Mouse (Mus musculus): ENCODE results near the gene Rpgrip1l. TPM values are rescaled to one million over a fixed set of nuclear protein-coding genes. Genes with fewer than 3 reads are reported as not detected.

The Rpgrip1l gene
- polyA plus RNA-seq, 1 experiment: 0.03 TPM

DNA sequence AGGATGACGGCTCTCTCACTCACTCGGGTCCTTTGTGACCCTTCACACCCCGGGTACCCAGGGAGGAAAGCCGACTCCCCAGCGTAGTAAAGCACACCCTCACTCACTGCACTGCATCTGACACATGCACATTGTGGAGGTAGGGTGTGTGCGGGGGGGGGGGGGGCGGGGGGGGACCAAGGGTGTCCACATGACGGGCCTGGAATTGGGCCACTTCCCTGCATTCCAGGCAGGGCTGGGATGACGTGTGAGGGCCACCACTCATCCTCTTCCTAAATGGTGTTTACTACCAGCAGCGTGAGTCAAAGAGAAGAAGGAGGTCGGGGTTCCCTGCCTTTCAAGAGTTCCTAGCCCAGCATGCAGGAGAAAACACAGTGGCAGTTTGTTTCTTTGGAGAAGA lies 124.9 kb downstream of the Rpgrip1l start:
- H3K9me3 ChIP-seq (ENCODE audit: control insufficient read depth, low read length): no peaks in the 10 kb centered on the region

DNA sequence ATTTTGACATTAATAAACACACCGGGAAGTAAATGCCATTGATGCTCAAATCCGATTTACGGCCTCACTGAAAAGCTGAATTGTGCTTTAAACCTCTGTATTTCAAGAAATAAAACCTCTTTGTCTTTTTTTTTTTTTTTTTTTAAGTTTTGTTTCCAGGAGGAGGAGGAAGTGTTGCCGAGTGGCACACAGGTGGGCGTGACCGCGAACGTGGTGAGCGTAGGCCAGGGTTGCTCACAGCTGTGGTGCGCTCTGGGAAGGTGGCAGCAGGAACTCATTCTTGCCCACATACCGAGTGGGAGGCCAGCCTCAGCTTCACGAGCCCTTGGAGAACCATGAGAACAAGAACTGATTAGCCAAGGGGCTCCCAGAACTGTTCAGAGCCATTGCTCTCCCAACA lies 126.7 kb downstream of the Rpgrip1l start:
- H3K4me1 ChIP-seq (ENCODE audit: control insufficient read depth): no peaks in the 10 kb centered on the region
- no peak for TF ChIP-seq TAL1 (IDR thresholded peaks at IDR 0.05; ENCODE audit: low read length)
- no peak for TF ChIP-seq GATA1 (IDR thresholded peaks at IDR 0.05; ENCODE audit: low read length)
- peaks cover 7% of the 10 kb centered on the region for H3K27me3 ChIP-seq (ENCODE audit: control insufficient read depth)
- H3K36me3 ChIP-seq (ENCODE audit: control insufficient read depth): no peaks in the 10 kb centered on the region
- H3K4me3 ChIP-seq (replicated peaks): no peak overlapping the region
- H3K9me3 ChIP-seq (ENCODE audit: control insufficient read depth, low read length): no peaks in the 10 kb centered on the region

More for the DNA sequence above, 124.9 kb downstream of the Rpgrip1l start:
- Histone ChIP-seq H3K4me3 (replicated peaks) (no peak overlapping the region), H3K4me1 (ENCODE audit: control insufficient read depth) (no peaks in the 10 kb centered on the region), H3K36me3 (ENCODE audit: control insufficient read depth) (no peaks in the 10 kb centered on the region), H3K27me3 (ENCODE audit: control insufficient read depth) (peaks cover 7% of the 10 kb centered on the region)
- TF ChIP-seq TAL1 (IDR thresholded peaks at IDR 0.05; ENCODE audit: low read length) (no peak), GATA1 (IDR thresholded peaks at IDR 0.05; ENCODE audit: low read length) (no peak)

DNA sequence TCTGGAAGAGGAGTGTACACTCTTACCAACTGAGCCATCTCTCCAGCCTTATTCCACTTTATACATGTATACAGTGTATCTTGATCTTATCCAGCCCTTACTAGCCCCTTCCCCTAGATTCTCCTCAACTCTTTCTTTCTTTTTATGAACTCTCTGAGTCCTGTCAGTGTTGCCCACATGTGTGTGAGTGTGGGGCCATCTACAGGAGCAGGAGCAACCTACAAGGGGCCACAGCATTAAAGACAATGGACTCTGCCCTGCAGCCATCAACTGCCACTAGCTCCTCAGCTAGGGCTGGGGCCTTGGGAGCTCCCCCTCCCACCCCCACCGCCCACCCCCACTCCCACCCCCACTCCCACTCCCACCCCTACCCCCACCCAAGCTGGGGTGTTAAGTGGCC lies 135.4 kb downstream of the Rpgrip1l start:
- no peaks in the 10 kb centered on the region for H3K9me3 ChIP-seq (ENCODE audit: control insufficient read depth, low read length)
- H3K4me3 ChIP-seq (replicated peaks): no peak overlapping the region
- TF ChIP-seq TAL1 (IDR thresholded peaks at IDR 0.05; ENCODE audit: low read length) (no peak), GATA1 (IDR thresholded peaks at IDR 0.05; ENCODE audit: low read length) (no peak)
- H3K4me1 ChIP-seq (ENCODE audit: control insufficient read depth): no peaks in the 10 kb centered on the region
- no peaks in the 10 kb centered on the region for H3K27me3 ChIP-seq (ENCODE audit: control insufficient read depth)
- H3K36me3 ChIP-seq (ENCODE audit: control insufficient read depth): no peaks in the 10 kb centered on the region

DNA sequence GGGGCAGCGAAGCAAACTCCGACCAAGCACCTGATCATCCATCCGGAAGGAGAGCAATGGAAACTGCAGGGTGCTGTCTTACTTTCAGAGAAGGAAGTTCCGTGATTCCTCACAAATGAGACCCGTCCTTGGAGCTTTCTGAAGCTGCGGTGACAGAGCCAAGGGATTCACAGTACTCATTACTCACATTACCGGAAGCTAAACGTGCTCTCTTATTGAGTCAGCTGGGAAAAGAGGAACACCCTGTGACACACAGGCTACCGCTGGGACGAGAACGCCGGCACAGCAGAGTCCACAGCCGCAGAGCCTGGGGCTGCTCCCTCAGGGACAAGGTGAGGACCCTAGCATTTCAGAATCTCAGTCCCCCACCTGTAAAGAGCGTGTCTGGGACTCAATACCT lies 136.9 kb downstream of the Rpgrip1l start:
- no peak for TF ChIP-seq GATA1 (IDR thresholded peaks at IDR 0.05; ENCODE audit: low read length)
- no peak for TF ChIP-seq TAL1 (IDR thresholded peaks at IDR 0.05; ENCODE audit: low read length)

DNA sequence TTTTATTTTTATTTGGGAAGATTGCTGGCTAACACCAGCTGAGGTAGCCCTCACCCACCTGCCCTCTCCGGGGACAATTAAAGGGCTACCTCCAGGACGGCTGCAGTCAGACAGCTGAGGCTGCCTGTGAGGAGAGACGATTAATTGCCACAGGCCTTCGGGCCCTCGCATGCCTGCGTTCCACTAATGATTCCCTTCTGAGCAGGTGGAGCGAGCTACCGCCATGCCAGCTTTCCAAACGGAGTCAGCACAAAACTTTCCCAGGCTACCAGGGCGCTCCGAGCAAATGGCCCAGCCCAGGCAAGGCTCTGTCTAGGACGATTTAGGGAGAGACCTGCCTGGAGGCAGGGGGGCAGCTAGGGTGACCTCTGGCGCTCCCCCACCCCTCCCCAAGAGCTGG lies 141.5 kb downstream of the Rpgrip1l start:
- no peak for TF ChIP-seq TAL1 (IDR thresholded peaks at IDR 0.05; ENCODE audit: low read length)
- TF ChIP-seq GATA1 (IDR thresholded peaks at IDR 0.05; ENCODE audit: low read length): no peak
- Histone ChIP-seq H3K36me3 (ENCODE audit: control insufficient read depth) (no peaks in the 10 kb centered on the region), H3K4me3 (replicated peaks) (no peak overlapping the region), H3K4me1 (ENCODE audit: control insufficient read depth) (no peaks in the 10 kb centered on the region), H3K9me3 (ENCODE audit: control insufficient read depth, low read length) (no peaks in the 10 kb centered on the region), H3K27me3 (ENCODE audit: control insufficient read depth) (no peaks in the 10 kb centered on the region)

More for the DNA sequence above, 136.9 kb downstream of the Rpgrip1l start:
- H3K4me3 ChIP-seq (replicated peaks): no peak overlapping the region
- H3K27me3 ChIP-seq (ENCODE audit: control insufficient read depth): no peaks in the 10 kb centered on the region
- no peaks in the 10 kb centered on the region for H3K4me1 ChIP-seq (ENCODE audit: control insufficient read depth)
- no peaks in the 10 kb centered on the region for H3K36me3 ChIP-seq (ENCODE audit: control insufficient read depth)
- no peaks in the 10 kb centered on the region for H3K9me3 ChIP-seq (ENCODE audit: control insufficient read depth, low read length)

DNA sequence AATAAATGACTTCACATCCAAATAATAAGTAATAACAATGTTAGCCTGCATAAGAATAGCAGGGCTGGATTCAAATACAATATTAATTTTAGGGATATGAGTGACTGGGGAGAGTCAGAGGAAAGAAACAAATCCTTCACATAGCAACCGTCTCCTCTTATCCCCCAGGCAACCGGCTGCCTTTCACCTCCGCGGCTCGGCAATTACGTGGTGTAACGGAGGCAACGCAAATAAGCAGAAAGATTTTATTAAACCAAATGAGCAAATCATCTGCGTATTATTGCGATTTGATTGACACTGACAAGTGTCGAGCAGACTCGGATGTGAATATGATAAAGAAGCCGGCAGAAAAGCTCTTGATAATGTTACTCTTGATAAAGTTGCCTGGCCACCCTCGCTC lies 142.1 kb downstream of the Rpgrip1l start:
- no peak overlapping the region for H3K4me3 ChIP-seq (replicated peaks)
- no peaks in the 10 kb centered on the region for H3K36me3 ChIP-seq (ENCODE audit: control insufficient read depth)
- no peaks in the 10 kb centered on the region for H3K9me3 ChIP-seq (ENCODE audit: control insufficient read depth, low read length)
- no peaks in the 10 kb centered on the region for H3K4me1 ChIP-seq (ENCODE audit: control insufficient read depth)
- no peaks in the 10 kb centered on the region for H3K27me3 ChIP-seq (ENCODE audit: control insufficient read depth)
- TF ChIP-seq TAL1 (IDR thresholded peaks at IDR 0.05; ENCODE audit: low read length) (no peak), GATA1 (IDR thresholded peaks at IDR 0.05; ENCODE audit: low read length) (no peak)

DNA sequence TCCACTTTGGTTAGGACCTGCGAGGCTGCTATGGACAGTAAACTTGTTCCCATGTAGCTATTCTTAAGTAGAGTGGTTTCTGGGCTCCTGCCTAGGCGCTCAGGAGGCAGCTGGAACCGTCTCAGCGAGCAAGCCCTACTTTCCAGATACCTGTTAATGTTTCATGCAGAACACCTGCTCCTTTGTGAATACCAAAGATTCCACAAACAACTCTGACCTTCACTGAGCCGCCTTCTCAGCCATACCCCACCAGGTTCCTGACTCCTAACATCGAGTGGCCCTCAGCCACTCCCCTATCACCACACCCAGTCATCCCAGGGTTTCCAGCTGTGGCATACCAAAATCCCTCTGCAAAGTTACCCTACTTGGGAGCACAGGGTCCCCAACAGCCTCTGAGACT lies 142.9 kb downstream of the Rpgrip1l start:
- Histone ChIP-seq H3K4me3 (replicated peaks) (no peak overlapping the region), H3K36me3 (ENCODE audit: control insufficient read depth) (no peaks in the 10 kb centered on the region), H3K4me1 (ENCODE audit: control insufficient read depth) (no peaks in the 10 kb centered on the region), H3K27me3 (ENCODE audit: control insufficient read depth) (no peaks in the 10 kb centered on the region), H3K9me3 (ENCODE audit: control insufficient read depth, low read length) (no peaks in the 10 kb centered on the region)
- no peak for TF ChIP-seq TAL1 (IDR thresholded peaks at IDR 0.05; ENCODE audit: low read length)
- TF ChIP-seq GATA1 (IDR thresholded peaks at IDR 0.05; ENCODE audit: low read length): no peak

Other genes starting within 250 kb of the Rpgrip1l start
- 0.13 and 0.19 TPM in 2 replicates for gene Rbl2, start 243.2 kb downstream of the Rpgrip1l start, polyA plus RNA-seq (2012)
- not detected in 2 replicates for gene Aktip, start 113.3 kb downstream of the Rpgrip1l start, polyA plus RNA-seq (2012)
- gene Fto, start 263 bp upstream of the Rpgrip1l start, polyA plus RNA-seq (2012): 0.29 and 0.33 TPM in 2 replicates